Mouse (Mus musculus) small intestine, adult 2 months (tissue): ENCODE data around the gene D17H6S53E. TPM values are rescaled to one million over a fixed set of nuclear protein-coding genes. Genes with fewer than 3 reads are reported as not detected.

Experiments
- H3K27ac ChIP-seq: fragments of 200-500 bp; 2 replicates; pipeline ENCODE4 v1.5.1; 2012; ENCODE audit warnings: low read depth, low read length, control low read depth, inconsistent platforms; ENCODE audit not compliant: insufficient read depth
- H3K27me3 ChIP-seq: fragments of 200-500 bp; 2 replicates; pipeline ENCODE4 v1.6.1; 2012; ENCODE audit warnings: mild to moderate bottlenecking, moderate library complexity, low read length, inconsistent platforms; ENCODE audit not compliant: control insufficient read depth, insufficient read depth
- H3K36me3 ChIP-seq: fragments of 200-500 bp; 2 replicates; pipeline ENCODE4 v1.6.1; 2012; ENCODE audit warnings: mild to moderate bottlenecking, low read length, control low read depth, inconsistent platforms; ENCODE audit not compliant: control insufficient read depth, insufficient read depth
- H3K4me1 ChIP-seq: fragments of 200-500 bp; 2 replicates; pipeline ENCODE4 v1.6.1; 2012; ENCODE audit warnings: low read length, inconsistent platforms, mixed read lengths; ENCODE audit not compliant: control insufficient read depth, insufficient read depth, insufficient read length
- H3K4me3 ChIP-seq: fragments of 200-500 bp; 2 replicates; pipeline ENCODE4 v1.5.1; 2012; ENCODE audit warnings: low read depth, mild to moderate bottlenecking, control low read depth, inconsistent platforms, low read length, moderate library complexity
- CTCF ChIP-seq: fragments of 200-500 bp; IDR thresholded peaks from 2 replicates; pipeline ENCODE4 v1.5.1; 2012; ENCODE audit warnings: low read depth, mild to moderate bottlenecking, control low read depth, inconsistent platforms, low read length, moderate library complexity, mixed read lengths; ENCODE audit not compliant: insufficient replicate concordance, insufficient read length; ENCODE audit errors: extremely low read depth
- POLR2A ChIP-seq: fragments of 200-500 bp; IDR thresholded peaks from 2 replicates; pipeline ENCODE4 v1.6.1; 2012; ENCODE audit warnings: low read depth, mild to moderate bottlenecking, control low read depth, inconsistent platforms, low read length, moderate library complexity
- WGBS: fragments of 180-500 bp; shearing (Covaris S2); methylation state at CpG from one replicate; pipeline ENCODE4 v1.1.7; 2018; 5-methylcytosine and 5-hydroxymethylcytosine counted together
- polyA plus RNA-seq: library from polyadenylated mRNA; depleted of rRNA; stranded (reverse); fragments of >200 nt; gene quantifications from 2 replicates; pipeline ENCODE4 v1.2.3, GENCODE M21; 2012

Gene D17H6S53E
- polyA plus RNA-seq, 1 experiment, result 16.2 TPM

- 92% methylated on average over 7 of the region's 7 CpGs for WGBS
Measured at GRCm38 (mm10) chr17:35133517-35133916, 7.3 kb downstream of the D17H6S53E start.

GRCm38 (mm10) chr17:35134801-35135590 is 8.8 kb downstream of the D17H6S53E start, which contains the start of gene Bag6:
Bag6 (plus strand) TSS chr17:35135178.
- TF ChIP-seq CTCF, result no peak
- peak; percentile 31 for TF ChIP-seq POLR2A
- Histone ChIP-seq H3K27ac (peak within 1 kb of the TSS; percentile 95), H3K27me3 (no peaks in the 10 kb centered on the region), H3K4me3 (peak within 1 kb of the TSS; percentile 67), H3K4me1 (peaks cover 4% of the 10 kb centered on the region; the same call in 1 of the 2 replicates), H3K36me3 (peaks cover 20% of the 10 kb centered on the region)
- under 1% methylated on average over 66 of the region's 66 CpGs for WGBS

More at GRCm38 (mm10) chr17:35133517-35133916, 7.3 kb downstream of the D17H6S53E start:
- TF ChIP-seq POLR2A (no peak), CTCF (no peak)
- H3K27ac ChIP-seq, result no peak overlapping the region
- no peaks in the 10 kb centered on the region for H3K27me3 ChIP-seq
- peaks cover 4% of the 10 kb centered on the region; the same call in 1 of the 2 replicates for H3K4me1 ChIP-seq
- H3K36me3 ChIP-seq, result peaks cover 7% of the 10 kb centered on the region
- no peak overlapping the region for H3K4me3 ChIP-seq

- WGBS, result 1% methylated on average over 43 of the region's 43 CpGs
- Histone ChIP-seq H3K4me1 (peaks cover 4% of the 10 kb centered on the region; the same call in 1 of the 2 replicates), H3K27ac (peak overlapping the region; percentile 95), H3K4me3 (peak overlapping the region; percentile 67), H3K36me3 (peaks cover 25% of the 10 kb centered on the region), H3K27me3 (no peaks in the 10 kb centered on the region)
- TF ChIP-seq POLR2A, result 0 out of 2 replicates have a peak, but pooled peaks have one; percentile 5
- TF ChIP-seq CTCF, result no peak
Measured at GRCm38 (mm10) chr17:35135591-35136320, 9.6 kb downstream of the D17H6S53E start.

GRCm38 (mm10) chr17:35139269-35139668 is 13.1 kb downstream of the D17H6S53E start:
- Histone ChIP-seq H3K36me3 (peaks cover 56% of the 10 kb centered on the region), H3K4me1 (peaks cover 4% of the 10 kb centered on the region; the same call in 1 of the 2 replicates), H3K27me3 (no peaks in the 10 kb centered on the region), H3K27ac (no peak overlapping the region), H3K4me3 (no peak overlapping the region)
- TF ChIP-seq POLR2A, result no peak
- WGBS, result 89% methylated on average over 3 of the region's 3 CpGs

- H3K27ac ChIP-seq, result no peak overlapping the region
- no peaks in the 10 kb centered on the region for H3K27me3 ChIP-seq
- no peak overlapping the region for H3K4me3 ChIP-seq
- TF ChIP-seq CTCF (no peak), POLR2A (no peak)
- WGBS, result 73% methylated on average over 16 of the region's 16 CpGs
- H3K36me3 ChIP-seq, result peaks cover 68% of the 10 kb centered on the region
- peaks cover 4% of the 10 kb centered on the region; the same call in 1 of the 2 replicates for H3K4me1 ChIP-seq
Measured at GRCm38 (mm10) chr17:35140490-35140996, 14.4 kb downstream of the D17H6S53E start.

GRCm38 (mm10) chr17:35141971-35142370 is 15.8 kb downstream of the D17H6S53E start:
- H3K27ac ChIP-seq, result no peak overlapping the region
- 83% methylated on average over 6 of the region's 6 CpGs for WGBS
- TF ChIP-seq POLR2A, result no peak
- TF ChIP-seq CTCF, result no peak
- H3K4me1 ChIP-seq, result 0 out of 2 replicates have a peak, but pooled peaks cover 2% of the 10 kb centered on the region
- peaks cover 83% of the 10 kb centered on the region for H3K36me3 ChIP-seq
- no peaks in the 10 kb centered on the region for H3K27me3 ChIP-seq
- H3K4me3 ChIP-seq, result no peak overlapping the region
